Mouse (Mus musculus) lung, postnatal 14 days (tissue): ENCODE data around the gene Trim37.
A peak's percentile ranks its signal among the peaks of the same experiment; 100 is the strongest.

Source experiments
- DNase-seq: peaks from one replicate; pipeline ENCODE4 v3.0.0; 2021

Gene Trim37

GRCm38 (mm10) chr11:87126824-87127816 lies at the start of gene Trim37:
Gene Trim37 (plus strand): TSS chr11:87127077.
- peak; percentile 82 for DNase-seq

GRCm38 (mm10) chr11:87083712-87084111 lies 43.2 kb upstream of the Trim37 start:
- DNase-seq = no peak

DNA sequence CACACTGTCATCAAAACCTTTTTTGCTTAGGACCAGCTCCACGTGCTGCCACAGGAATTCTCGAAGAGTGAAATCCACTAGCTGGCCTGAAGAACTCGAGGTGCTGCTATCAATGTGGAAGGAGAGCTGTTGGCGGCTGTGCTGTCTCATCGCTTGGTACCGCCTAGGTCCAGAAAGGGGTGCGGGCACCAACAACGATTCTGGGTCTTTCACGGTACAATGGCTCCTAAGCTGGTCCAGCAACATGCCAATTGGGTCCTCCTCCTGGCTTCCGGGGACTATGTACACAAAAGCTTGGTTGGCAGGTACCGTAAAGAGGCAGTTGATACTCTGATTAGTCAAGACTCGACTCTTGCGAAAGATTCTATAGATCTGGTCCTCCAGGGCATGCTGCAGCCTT lies 41.4 kb upstream of the Trim37 start:
- no peak for DNase-seq

DNA sequence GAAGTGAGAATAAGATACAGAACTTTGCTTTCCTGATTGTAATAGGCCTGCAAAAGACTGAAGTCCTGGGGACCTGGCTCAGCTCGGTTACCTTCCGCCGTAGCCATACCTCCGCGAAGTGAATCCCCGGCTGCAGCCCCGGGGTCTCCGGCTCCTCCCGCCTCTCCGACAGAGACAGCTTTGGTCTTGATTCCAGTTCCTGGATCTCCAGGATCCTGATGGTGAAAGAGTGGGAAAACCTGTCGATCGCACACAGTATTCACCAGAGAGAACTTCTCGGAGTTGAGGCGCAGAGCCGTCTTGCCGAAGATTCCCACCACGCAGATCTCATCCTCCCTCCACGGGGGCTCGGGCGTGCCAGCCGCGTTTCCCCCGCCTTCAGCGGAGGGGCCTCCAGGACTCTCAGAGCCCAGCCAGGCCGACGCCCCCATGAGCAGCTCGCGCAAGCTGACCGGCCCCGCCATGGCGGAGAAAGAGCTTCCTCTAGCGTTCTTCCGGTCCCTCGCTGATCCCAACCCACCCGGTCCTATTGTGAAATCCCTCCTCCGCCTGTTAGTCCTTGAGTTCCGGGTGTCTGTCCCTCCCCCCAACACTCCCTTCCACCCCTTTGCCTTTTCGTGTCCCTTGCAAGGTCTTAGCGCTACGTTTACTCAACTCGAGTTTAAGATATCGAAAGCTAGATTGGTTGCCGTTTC lies 40.4 kb upstream of the Trim37 start, which contains the start of gene Smg8:
Gene Smg8 (minus strand): TSS at position 485 of the 695 bp plus-strand sequence.
- peak; percentile 85 for DNase-seq

DNA sequence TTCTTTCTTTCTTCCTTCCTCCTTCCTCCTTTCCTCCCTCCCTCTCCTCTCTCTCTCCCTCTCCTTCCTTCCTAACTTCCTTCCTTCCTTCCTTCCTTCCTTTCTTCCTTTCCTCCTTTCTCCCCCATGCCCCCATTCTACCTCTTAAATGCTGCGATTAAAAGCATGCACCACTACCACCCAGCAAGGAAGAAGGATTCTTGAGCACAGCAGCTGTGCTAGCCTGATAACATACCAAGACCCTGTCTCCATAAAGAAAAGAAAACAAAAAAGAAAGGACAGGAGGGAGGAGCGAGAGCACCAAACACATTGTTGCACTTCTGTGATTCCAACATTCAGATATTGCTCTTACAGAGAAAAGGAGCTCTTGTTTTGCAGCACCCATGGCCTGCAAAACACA lies 39.7 kb upstream of the Trim37 start:
- DNase-seq = no peak

- no peak for DNase-seq
Measured at GRCm38 (mm10) chr11:87108409-87108754, 18.5 kb upstream of the Trim37 start, which contains the start of gene Prr11. Gene Prr11 (minus strand): TSS chr11:87108708.

- peak; percentile 95 for DNase-seq
Measured at GRCm38 (mm10) chr11:87108755-87109518, 17.9 kb upstream of the Trim37 start, which contains the start of gene Ska2. Gene Ska2 (plus strand): TSS chr11:87109234.

- DNase-seq = peak; percentile 6
Measured at GRCm38 (mm10) chr11:87109519-87110171, 17.2 kb upstream of the Trim37 start.

DNA sequence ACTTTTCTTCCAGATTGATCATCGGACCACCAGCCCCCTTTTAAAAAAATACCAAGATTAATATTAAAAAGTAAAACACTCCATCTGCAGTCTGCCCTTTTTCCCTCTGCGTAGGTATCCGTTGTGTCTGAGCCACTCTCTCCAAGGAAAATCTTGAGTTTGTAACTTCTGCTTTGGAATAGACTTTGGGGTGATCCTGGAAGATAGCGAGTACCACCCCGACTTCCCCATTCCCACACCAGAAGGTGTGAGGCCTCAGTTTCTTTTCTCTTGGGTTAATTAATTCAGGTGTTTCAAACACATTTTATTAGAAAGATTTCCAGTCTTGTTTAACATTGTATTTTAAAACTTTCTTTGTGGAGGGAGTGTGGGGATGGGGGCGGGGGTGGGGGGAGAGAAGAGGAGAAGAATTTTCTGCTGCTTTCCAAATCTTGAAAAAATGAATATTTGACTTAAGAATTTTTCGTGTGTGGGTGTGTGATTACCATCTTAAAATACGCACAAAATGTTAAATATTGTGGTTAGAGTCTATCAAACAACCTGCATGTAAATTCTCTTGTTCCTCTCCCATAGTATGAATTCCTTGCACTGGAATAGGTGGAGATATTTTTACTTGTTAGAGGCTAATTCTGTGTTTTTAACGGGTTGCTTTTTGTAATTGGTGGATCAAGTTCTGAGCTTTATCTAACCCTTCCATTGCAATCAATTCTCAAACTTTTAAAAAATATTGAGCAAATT lies 16.5 kb upstream of the Trim37 start:
- DNase-seq = no peak

DNA sequence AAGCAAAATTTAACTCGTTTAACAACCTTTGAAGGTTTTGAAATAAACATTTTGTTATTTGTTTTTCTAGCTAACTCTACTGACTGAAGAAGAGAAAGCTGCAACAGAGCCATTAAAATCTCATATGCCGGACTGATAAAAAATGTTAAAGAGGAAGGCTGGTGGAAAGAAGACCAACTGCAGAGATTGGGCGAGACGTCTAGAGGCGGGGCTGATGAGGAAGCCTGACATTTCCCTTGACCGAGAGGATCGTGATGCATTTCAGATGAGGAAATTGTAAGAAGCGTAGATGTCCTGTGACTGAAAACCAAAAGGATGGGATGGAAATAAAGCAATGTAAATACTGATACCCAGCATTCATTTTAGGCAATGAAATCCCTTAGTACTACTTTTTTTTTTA lies 5.0 kb upstream of the Trim37 start:
- DNase-seq = no peak

DNA sequence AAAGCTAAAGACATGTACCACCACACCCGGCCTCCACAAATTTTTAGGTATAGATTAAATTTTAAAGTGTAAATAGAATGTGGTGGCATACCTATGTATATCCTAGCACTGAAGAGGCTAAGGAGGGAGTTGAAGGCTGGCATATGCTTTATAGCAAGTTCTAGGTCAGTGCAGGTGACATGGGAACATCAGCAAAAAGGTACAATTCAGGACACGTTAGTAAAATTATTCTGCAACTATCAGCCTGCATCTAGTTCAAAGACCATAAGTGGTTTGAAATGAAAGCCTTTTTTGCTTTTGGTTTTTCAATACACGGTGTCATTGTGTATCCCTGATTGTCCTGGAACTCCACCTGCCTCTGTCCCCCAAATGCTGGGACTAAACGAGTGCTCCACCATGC lies 1.3 kb upstream of the Trim37 start:
- DNase-seq = no peak

DNA sequence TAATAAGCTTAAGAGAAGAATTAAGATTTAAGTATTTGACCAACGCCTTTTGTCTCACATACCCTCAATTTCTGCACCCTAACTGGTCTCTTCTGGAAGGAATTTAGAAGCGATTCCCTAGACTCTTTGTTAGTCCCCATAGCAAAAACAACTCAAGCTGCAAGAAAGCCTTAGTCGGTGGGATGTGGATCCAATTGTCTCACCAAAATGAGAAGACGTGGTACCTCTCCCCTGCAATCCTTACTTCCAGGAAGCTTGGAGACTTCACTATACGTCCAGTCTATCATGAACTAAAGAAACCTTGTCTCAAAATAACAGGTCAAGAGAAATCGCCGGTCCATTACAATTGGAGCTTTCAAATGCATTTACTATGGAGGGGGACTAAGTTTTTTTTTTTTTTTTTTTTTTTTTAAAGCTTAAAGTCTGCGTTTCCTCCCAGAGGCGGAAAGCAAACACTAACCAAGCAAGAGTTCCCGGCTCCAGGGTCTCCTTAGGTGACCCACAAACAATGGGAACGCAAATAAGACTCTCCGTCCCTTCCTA lies 525 bp upstream of the Trim37 start:
- DNase-seq = no peak

DNA sequence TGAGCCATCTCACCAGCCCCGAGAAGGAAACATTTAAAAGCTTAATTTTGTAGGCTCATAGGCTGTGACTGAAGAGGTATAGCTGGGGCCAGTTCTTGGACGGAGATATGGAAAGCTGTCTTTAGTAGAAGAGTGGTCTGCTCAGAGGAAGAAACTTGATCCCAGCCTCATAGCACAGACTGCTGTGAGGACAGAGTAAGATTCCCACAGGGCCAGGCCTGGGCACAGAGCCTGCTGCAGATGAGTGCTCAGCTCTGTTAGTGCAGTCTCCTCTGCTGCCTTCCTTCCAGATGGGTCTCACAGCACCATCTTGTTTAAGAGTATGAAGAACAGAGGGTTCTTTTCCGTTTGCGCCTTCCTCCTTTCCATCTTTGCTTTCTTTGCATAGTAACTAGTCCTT lies 9.4 kb downstream of the Trim37 start:
- no peak for DNase-seq

DNA sequence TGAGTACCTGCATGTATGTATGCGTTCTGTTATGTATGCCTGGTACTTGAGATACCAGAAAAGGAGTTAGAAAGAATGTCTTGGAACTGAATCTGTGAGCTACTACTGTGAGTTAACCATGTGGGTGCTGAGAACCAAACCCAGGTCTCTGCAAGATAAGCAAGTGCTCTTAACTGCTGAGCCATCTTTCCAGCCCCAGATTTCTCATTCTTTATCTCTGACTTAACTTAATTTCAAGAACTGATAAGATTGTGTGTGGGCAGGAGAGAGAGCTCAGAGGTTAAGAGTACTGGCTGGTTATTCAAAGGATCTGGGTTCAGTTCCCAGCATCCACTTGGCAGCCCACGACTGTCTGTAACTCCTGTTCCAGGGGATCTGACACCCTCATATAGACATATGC lies 31.1 kb downstream of the Trim37 start:
- no peak for DNase-seq

GRCm38 (mm10) chr11:87162687-87163086 lies 35.8 kb downstream of the Trim37 start:
- DNase-seq = no peak

GRCm38 (mm10) chr11:87163751-87164150 lies 36.9 kb downstream of the Trim37 start:
- DNase-seq = no peak

DNA sequence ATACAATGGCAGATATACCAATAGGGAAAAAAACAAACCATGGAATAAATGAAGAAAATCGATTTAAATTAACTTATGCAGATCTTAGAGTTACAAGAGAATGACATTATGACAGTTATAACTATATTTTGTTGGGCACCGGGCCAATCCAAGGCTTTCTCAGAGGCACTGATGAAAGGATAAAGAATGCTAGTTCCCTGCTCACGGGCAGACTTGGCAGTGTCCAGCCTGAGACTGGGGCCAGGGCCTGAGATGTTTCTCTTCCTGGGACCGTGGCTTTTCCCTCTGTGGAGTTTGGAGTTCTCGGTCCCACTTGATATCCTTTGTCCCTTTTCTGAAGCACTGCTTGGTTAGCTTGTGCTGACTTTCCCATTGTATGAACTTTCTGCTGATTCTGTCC lies 46.7 kb downstream of the Trim37 start:
- no peak for DNase-seq

GRCm38 (mm10) chr11:87175031-87175430 lies 48.2 kb downstream of the Trim37 start:
- no peak for DNase-seq

GRCm38 (mm10) chr11:87212313-87212712 lies 85.4 kb downstream of the Trim37 start:
- DNase-seq = no peak

- DNase-seq = peak; percentile 13
Measured at GRCm38 (mm10) chr11:87222686-87223085, 95.8 kb downstream of the Trim37 start.

GRCm38 (mm10) chr11:87227056-87227455 lies 100.2 kb downstream of the Trim37 start:
- DNase-seq = no peak
